20 mouse cellular contexts compared by ENCODE assay signal in genomic region chr10:116532561-116532960, GRCm38 (mm10). TPM values are rescaled to one million over a fixed set of nuclear protein-coding genes. Genes with fewer than 3 reads are reported as not detected.
DNase-seq lines count a peak whose midpoint lies in the region; ATAC-seq lines count a peak whose summit lies in the region.
"Had no signal": no experiment of that assay in that cellular context is flagged by ENCODE, and none has a peak within 500 bp of the region (broad histone marks: within the 10 kb centered on the region; RNA-seq: fewer than 3 reads in every experiment).

No protein-coding gene starts in this region.

- H3K9me3 ChIP-seq in lung, embryonic 16.5 days (ENCODE audit: control insufficient read depth, low read length), result no peaks in the 10 kb centered on the region
- no peaks in the 10 kb centered on the region for H3K9me3 ChIP-seq in intestine, embryonic 16.5 days (ENCODE audit: control insufficient read depth, low read length)
- H3K9me3 ChIP-seq in stomach, embryonic 15.5 days, result no peaks in the 10 kb centered on the region
- H3K9me3 ChIP-seq: embryonic facial prominence, embryonic 13.5 days; forebrain, embryonic 12.5 days; heart, embryonic 12.5 days; hindbrain, embryonic 10.5 days had no signal

- H3K4me2 ChIP-seq in lung, embryonic 16.5 days (ENCODE audit: low read depth, low read length), result no peak overlapping the region
- no peak overlapping the region for H3K4me2 ChIP-seq in intestine, embryonic 16.5 days (ENCODE audit: low read depth, low read length)
- H3K4me2 ChIP-seq in stomach, embryonic 15.5 days, result no peak overlapping the region
- H3K4me2 ChIP-seq: embryonic facial prominence, embryonic 13.5 days; forebrain, embryonic 12.5 days; heart, embryonic 12.5 days had no signal

- H3K9ac ChIP-seq in lung, embryonic 16.5 days (ENCODE audit: low read length), result no peak overlapping the region
- H3K9ac ChIP-seq in intestine, embryonic 16.5 days (ENCODE audit: low read depth, low read length), result no peak overlapping the region
- H3K9ac ChIP-seq in stomach, embryonic 15.5 days, result no peak overlapping the region
- H3K9ac ChIP-seq: embryonic facial prominence, embryonic 13.5 days; forebrain, embryonic 12.5 days; heart, embryonic 12.5 days had no signal

- H3K27ac ChIP-seq in lung, embryonic 16.5 days (ENCODE audit: low read length), result peak overlapping the region; percentile 31; the same call in 1 of the 2 replicates
- H3K27ac ChIP-seq in intestine, embryonic 16.5 days (ENCODE audit: low read length), result no peak overlapping the region
- peak overlapping the region; percentile 40; the same call in 1 of the 2 replicates for H3K27ac ChIP-seq in stomach, embryonic 15.5 days
- H3K27ac ChIP-seq: embryonic facial prominence, embryonic 13.5 days; forebrain, embryonic 12.5 days; hindbrain, embryonic 10.5 days had no signal

- no peaks in the 10 kb centered on the region for H3K36me3 ChIP-seq in lung, embryonic 16.5 days (ENCODE audit: control insufficient read depth, insufficient read depth, low read length)
- no peaks in the 10 kb centered on the region for H3K36me3 ChIP-seq in intestine, embryonic 16.5 days (ENCODE audit: control insufficient read depth, insufficient read depth, low read length)
- H3K36me3 ChIP-seq in stomach, embryonic 15.5 days, result 0 out of 2 replicates have a peak, but pooled peaks cover 2% of the 10 kb centered on the region
- H3K36me3 ChIP-seq: forebrain, embryonic 12.5 days; heart, embryonic 12.5 days had no signal

- peak; percentile 35 to 45 for DNase-seq in kidney, postnatal 36 days
- no peak for DNase-seq in kidney, adult 11 months
- DNase-seq in lung, postnatal 4 days, result no peak
- DNase-seq in testis, postnatal 14 days (ENCODE audit: low spot score), result no peak
- DNase-seq: adrenal gland, postnatal 14 days; cerebellum, adult 11-12 months; cerebellum, adult 9-10 months; cerebellum, postnatal 36 days; gastrocnemius, postnatal 14 days had no signal

- 61% methylated on average over 3 of the region's 3 CpGs for WGBS in lung, embryonic 16.5 days
- 48% methylated on average over 3 of the region's 3 CpGs for WGBS in intestine, embryonic 16.5 days
- 58% methylated on average over 3 of the region's 3 CpGs for WGBS in stomach, embryonic 15.5 days

- ATAC-seq in lung, embryonic 16.5 days (ENCODE audit: low read depth), result 0 out of 2 replicates have a peak, but pooled peaks have one; percentile 36
- ATAC-seq in intestine, embryonic 16.5 days, result peak; percentile 58; the same call in 1 of the 2 replicates
- no peak for ATAC-seq in stomach, embryonic 15.5 days (ENCODE audit: insufficient read depth, low FRiP score, low read depth)
- ATAC-seq: activated CD4-positive, CD25-positive, alpha-beta regulatory T cell, adult 4 months; forebrain, embryonic 16.5 days; Patski had no signal

- no peak overlapping the region for H3K4me3 ChIP-seq in lung, embryonic 16.5 days (ENCODE audit: low read length)
- H3K4me3 ChIP-seq in intestine, embryonic 16.5 days (ENCODE audit: low read length), result no peak overlapping the region
- H3K4me3 ChIP-seq in stomach, embryonic 15.5 days (replicated peaks), result no peak overlapping the region
- H3K4me3 ChIP-seq: embryonic facial prominence, embryonic 13.5 days; forebrain, embryonic 12.5 days; heart, embryonic 12.5 days; hindbrain, embryonic 10.5 days had no signal

- H3K4me1 ChIP-seq in lung, embryonic 16.5 days (replicated peaks; ENCODE audit: control insufficient read depth, insufficient read depth, low read length), result peaks cover 8% of the 10 kb centered on the region; the same call in 1 of the 2 replicates
- H3K4me1 ChIP-seq in intestine, embryonic 16.5 days (ENCODE audit: control insufficient read depth, insufficient read depth, low read length), result peaks cover 12% of the 10 kb centered on the region
- H3K4me1 ChIP-seq in stomach, embryonic 15.5 days, result no peaks in the 10 kb centered on the region

- H3K27me3 ChIP-seq in lung, embryonic 16.5 days (ENCODE audit: control insufficient read depth, insufficient read depth, low read depth, low read length), result no peaks in the 10 kb centered on the region
- H3K27me3 ChIP-seq in intestine, embryonic 16.5 days (replicated peaks; ENCODE audit: control insufficient read depth, insufficient read depth, low read length), result no peaks in the 10 kb centered on the region
- no peaks in the 10 kb centered on the region for H3K27me3 ChIP-seq in stomach, embryonic 15.5 days (replicated peaks)
- H3K27me3 ChIP-seq: CH12.LX; embryonic facial prominence, embryonic 13.5 days; forebrain, embryonic 12.5 days; heart, embryonic 12.5 days; Patski had no signal

RNA-seq across cellular contexts. Expression of gene Cnot2, which starts 48.8 kb away (rescaled TPM):
- polyA plus RNA-seq in lung, embryonic 16.5 days (2015; fragmentation: Nextera tagmentation; extraction: Ambion mirVana), result 97.7 and 100 TPM in 2 replicates
- 69.0 and 74.8 TPM in 2 replicates for polyA plus RNA-seq in intestine, embryonic 16.5 days (2015; fragmentation: Nextera tagmentation; extraction: Ambion mirVana)
- 76.5 and 87.8 TPM in 2 replicates for polyA plus RNA-seq in stomach, embryonic 15.5 days (2015; fragmentation: Nextera tagmentation; extraction: Ambion mirVana)

RNA-seq across cellular contexts. Expression of gene Kcnmb4, which starts 58.9 kb away (rescaled TPM):
- polyA plus RNA-seq in lung, embryonic 16.5 days (2015; fragmentation: Nextera tagmentation; extraction: Ambion mirVana), result 2.3 and 3.2 TPM in 2 replicates
- 1.7 and 1.9 TPM in 2 replicates for polyA plus RNA-seq in intestine, embryonic 16.5 days (2015; fragmentation: Nextera tagmentation; extraction: Ambion mirVana)
- 4.4 and 4.8 TPM in 2 replicates for polyA plus RNA-seq in stomach, embryonic 15.5 days (2015; fragmentation: Nextera tagmentation; extraction: Ambion mirVana)

Comparison
In these comparisons a context has a peak if more than half of its experiments do, and no peak if none do; other contexts are left out.
1. DNase-seq: peak in kidney, postnatal 36 days (2 of 2); none in kidney, adult 11 months (single experiment), lung, postnatal 4 days (0 of 2) and testis, postnatal 14 days (single experiment).